Mouse (Mus musculus): ENCODE results near the gene Phldb2.

Gene Phldb2

GRCm38 (mm10) chr16:45796815-45797214 lies 156.6 kb downstream of the Phldb2 start:
- no peak for DNase-seq (ENCODE audit: extremely low spot score, low read depth, low spot score)

GRCm38 (mm10) chr16:45795188-45795693 lies 158.2 kb downstream of the Phldb2 start:
- DNase-seq (ENCODE audit: extremely low spot score, low read depth, low spot score) = no peak

DNA sequence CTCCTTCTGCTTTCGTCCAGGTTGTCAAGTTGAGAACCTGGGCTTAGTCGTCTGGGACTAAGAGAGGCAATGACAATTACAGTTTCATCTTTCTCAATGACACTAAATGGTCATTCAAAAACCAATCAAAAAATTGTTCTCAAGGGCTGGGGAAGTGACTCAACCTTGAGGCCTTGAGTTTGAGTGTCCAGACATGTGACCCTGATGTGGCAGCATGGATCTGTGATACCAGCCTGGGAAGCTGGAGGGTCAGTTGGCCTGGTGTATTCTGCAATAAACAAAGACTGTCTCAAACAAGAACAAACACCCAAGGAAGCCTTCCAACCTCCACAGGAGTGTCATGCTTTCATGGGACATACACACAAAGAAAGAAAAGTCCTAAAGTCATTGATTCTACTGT lies 160.6 kb downstream of the Phldb2 start:
- DNase-seq (ENCODE audit: extremely low spot score, low read depth, low spot score) = no peak

DNA sequence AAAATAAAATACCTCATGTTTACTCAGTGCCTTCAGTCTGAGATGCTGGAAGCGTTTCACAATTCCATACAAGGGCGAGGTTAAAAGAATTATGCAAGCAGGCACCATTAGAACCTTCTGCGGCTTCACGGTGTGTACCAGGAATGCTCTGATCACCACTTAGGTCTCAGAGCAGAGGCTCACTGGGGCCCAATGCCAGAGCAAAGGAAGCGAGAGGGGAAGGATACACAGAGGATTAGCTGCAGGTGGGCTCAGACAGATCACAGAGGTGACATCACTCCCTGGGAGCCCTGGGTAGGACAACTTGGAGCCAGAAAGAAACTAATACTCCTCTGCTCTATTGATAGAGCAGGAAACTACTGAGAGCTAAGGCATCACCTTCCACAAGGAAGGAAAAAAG lies 162.1 kb downstream of the Phldb2 start:
- DNase-seq (ENCODE audit: extremely low spot score, low read depth, low spot score) = no peak

DNA sequence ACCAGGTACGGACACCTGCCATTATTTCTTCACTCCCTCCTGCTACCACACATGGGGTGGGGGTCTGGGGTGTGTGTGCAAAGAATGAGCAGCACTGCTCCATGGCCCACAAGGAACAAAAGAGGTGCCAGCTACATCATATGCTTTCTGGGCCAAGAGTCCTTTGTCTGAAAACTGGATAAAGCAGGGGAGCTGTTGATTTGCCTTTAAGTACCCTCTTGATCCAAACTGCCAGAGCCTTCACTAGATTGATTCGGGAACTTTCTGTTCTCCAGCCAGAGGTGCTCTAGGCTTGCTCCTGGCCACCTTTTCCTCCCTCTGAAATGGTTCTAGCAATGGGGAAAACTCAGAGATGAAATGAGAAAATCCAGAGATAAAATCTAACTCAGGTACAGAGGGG lies 164.1 kb downstream of the Phldb2 start:
- DNase-seq (ENCODE audit: extremely low spot score, low read depth, low spot score) = no peak

- DNase-seq (ENCODE audit: extremely low spot score, low read depth, low spot score) = no peak
These were observed 165.7 kb downstream of the Phldb2 start for GRCm38 (mm10) chr16:45787650-45788049.

- no peak for DNase-seq (ENCODE audit: extremely low spot score, low read depth, low spot score)
These were observed 166.8 kb downstream of the Phldb2 start for GRCm38 (mm10) chr16:45786639-45787038.

GRCm38 (mm10) chr16:45780001-45780400 lies 173.4 kb downstream of the Phldb2 start:
- no peak for DNase-seq (ENCODE audit: extremely low spot score, low read depth, low spot score)

DNA sequence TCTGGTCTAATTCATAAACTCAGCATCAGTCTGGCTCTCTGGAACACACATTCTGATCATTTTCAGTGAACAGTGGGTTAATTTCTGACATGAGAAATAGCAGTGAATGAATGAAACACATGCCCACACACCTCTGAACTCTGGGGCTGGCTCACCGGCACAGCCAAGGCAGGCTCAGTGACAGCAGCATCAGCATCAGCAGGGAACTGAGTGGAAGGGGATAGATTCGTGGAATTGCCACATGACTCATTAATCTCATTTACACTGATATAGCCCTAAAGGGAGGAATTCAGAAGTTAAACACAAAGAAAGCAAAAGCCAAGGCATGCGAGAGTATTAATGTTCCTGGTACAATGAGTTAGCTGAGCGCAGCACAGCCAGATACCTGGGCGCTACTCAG lies 178.6 kb downstream of the Phldb2 start:
- no peak for DNase-seq (ENCODE audit: extremely low spot score, low read depth, low spot score)

GRCm38 (mm10) chr16:45770914-45771313 lies 182.5 kb downstream of the Phldb2 start:
- DNase-seq (ENCODE audit: extremely low spot score, low read depth, low spot score) = no peak

DNA sequence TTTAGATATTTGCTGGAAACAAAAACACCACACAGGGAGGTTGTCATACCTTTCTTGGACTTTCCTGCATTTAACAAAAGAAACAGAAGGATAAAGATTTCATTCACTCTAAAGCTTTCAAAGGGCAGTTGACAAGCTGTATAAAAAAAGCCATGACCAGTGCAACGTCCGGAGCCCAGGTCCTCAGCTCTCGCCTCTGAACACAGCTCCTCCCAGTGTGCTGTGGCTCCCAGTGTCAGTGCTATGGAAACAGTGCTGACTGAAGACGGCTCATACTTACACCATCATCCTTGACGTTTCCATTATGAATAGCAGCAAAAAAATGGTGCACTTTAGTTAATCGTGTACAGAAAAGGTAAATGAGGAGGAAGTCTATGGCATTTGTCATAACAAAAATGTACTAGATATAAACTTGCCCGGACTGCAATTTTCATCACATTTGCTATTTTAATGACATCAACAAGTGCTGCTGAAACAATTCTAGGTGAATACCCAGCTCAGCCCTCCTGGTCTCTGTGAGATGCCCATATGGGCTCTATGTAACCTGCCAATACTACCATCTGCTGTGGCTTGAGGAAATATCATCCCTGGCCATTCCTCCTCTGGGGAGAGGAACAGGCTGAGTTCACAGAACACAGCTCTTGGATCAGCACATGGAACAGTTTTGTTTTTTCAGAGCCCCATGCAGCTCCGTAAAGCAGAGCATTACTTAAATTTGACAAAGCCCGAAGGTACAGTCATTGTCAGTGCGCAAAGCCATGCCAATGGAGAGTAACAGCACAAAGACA lies 185.4 kb downstream of the Phldb2 start:
- no peak for DNase-seq (ENCODE audit: extremely low spot score, low read depth, low spot score)

DNA sequence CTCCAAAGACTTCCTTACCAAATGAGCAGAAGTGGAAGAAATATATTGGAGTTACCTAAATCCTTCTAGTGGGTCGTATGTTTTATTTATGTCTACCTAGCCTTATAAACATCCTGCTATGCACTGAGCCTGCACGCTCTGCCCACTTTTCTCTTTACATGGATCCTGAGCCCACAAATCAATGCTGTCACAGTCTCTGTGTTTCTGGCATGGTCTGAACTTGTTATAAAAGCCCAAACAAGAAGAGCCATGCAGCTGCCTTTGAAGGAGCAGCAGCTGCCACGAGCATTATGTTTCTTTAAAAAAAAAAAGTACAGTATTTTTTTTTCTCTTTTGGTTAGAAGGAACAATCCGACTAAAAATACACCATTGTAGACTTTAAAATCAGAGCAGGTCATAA lies 186.0 kb downstream of the Phldb2 start:
- no peak for DNase-seq (ENCODE audit: extremely low spot score, low read depth, low spot score)

- no peak for DNase-seq (ENCODE audit: extremely low spot score, low read depth, low spot score)
These were observed 187.4 kb downstream of the Phldb2 start for GRCm38 (mm10) chr16:45765801-45766494.

- no peak for DNase-seq (ENCODE audit: extremely low spot score, low read depth, low spot score)
These were observed 188.3 kb downstream of the Phldb2 start for GRCm38 (mm10) chr16:45765102-45765501.

GRCm38 (mm10) chr16:45762859-45763505 lies 190.4 kb downstream of the Phldb2 start:
- peak; percentile 78 for DNase-seq (ENCODE audit: extremely low spot score, low read depth, low spot score)

GRCm38 (mm10) chr16:45761425-45761824 lies 192.0 kb downstream of the Phldb2 start:
- no peak for DNase-seq (ENCODE audit: extremely low spot score, low read depth, low spot score)

- DNase-seq (ENCODE audit: extremely low spot score, low read depth, low spot score) = no peak
These were observed 194.6 kb downstream of the Phldb2 start for GRCm38 (mm10) chr16:45758726-45759269.

DNA sequence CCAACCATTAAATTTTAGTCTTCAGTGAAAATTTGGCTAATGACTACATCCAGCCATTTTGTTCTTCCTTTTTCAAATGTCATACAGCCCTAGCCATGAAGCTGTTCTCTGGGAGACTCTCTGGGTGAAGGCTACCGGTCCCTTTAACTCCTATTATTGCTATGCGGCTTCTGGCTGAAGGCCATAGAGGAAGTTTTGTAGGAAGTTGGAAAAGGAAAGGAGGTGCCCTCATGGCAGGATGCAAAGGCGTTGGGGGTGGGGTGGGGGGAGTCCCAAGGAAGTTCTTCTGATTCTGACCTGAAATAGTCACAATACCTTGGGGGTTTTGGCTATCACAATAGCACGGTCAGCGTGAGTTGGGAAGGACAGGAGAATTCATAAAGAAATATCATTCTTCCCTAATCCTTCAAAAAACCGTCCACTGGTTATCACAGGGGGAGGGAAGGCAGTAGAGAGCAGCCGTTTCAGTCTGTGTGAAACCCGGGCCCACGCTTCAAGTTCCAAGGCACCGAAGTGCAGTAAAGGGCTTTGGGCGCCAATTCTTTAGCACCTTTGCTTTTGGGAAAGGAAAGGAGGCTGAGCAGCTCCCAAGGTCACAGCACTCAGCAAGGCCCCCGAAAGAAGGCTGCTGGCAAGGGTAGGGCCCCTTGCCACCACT lies 195.8 kb downstream of the Phldb2 start:
- DNase-seq (ENCODE audit: extremely low spot score, low read depth, low spot score) = no peak

DNA sequence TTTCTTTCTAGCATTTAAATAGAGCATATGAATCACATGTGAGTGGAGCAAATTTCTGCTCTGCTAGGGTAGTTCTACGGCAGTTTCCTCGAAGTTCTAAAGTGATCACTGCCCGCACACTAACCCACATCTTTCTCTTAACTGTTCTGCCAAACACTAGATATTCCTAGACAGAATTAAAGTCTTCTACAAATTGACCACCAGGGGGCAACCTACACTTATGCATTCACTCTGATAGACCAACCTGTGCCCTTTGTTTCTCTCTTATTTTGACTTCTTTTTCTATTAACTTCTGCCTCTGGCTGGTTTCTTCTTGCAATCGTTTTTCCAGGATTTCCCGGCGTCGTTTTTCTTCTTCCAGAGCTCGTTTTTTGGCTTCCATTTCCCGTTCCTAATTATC lies 196.5 kb downstream of the Phldb2 start:
- no peak for DNase-seq (ENCODE audit: extremely low spot score, low read depth, low spot score)

- no peak for DNase-seq (ENCODE audit: extremely low spot score, low read depth, low spot score)
These were observed 209.7 kb downstream of the Phldb2 start for GRCm38 (mm10) chr16:45743591-45744144.
